Mouse (Mus musculus): ENCODE measurements around the gene Paqr8. TPM values are rescaled to one million over a fixed set of nuclear protein-coding genes. Genes with fewer than 3 reads are reported as not detected.

Paqr8 gene
- total and polyA plus RNA-seq, 3 experiments, result 0.38 to 1.3 (median 1.1) TPM

DNA sequence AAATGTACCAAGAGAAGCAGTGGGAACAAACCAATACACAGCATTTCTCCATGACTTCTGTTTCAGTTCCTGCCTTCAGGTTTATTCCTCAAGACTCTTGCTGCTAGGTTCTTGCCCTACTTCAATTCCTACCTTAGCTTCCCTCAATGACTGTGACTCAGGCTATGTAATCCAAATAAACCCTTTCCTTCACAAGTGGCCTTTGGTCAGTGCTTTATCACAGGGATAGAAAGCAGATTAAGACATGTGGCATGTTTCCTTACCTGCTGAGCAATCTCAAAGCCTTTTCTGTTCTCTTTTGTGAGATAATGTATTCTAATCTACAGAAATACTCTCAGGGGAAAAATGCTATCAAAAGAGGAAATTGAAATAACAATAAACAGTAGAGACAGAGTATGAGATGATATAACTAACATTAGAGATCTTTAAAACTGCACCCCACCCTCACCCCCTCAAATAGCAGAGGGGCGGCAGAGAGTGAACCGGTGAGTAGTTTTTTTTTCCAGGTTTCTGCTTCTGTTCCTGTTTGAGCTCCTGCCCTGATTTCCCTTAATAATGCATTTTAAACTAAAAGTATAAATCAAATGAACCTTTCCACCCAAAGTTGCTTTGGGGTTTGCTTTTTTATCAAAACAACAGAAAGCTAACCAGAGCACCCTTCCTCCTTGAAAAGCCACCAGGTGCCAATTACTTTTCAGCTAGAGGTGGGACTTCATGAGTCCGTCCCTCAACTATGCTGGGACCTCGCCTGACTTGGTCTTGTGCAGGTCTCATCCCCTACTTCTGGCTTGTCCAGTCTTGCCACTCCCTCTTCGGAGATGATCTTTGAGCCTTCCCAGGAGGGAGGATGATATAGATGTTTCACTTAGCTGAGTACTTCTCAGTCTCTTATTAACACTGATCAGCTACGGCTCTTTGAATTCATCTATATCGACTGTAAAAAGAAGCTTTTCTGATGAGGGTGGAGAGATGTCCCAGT is 33.2 kb upstream of the Paqr8 start:
- Histone ChIP-seq H3K4me1 (ENCODE audit: control insufficient read depth in 1 of 2, insufficient read depth in 2 of 2) (no peaks in the 10 kb centered on the region), H3K9me3 (replicated peaks; ENCODE audit: low read length) (peaks cover 4% of the 10 kb centered on the region), H3K36me3 (replicated peaks in 1 of 2; ENCODE audit: control insufficient read depth in 1 of 2, insufficient read depth in 1 of 2, low read length in 1 of 2) (no peaks in the 10 kb centered on the region), H3K4me3 (replicated peaks in 1 of 3; ENCODE audit: low read depth in 2 of 3, low read length in 2 of 3, poor library complexity in 1 of 3) (no peak overlapping the region), H3K27ac (ENCODE audit: insufficient read depth, low read depth) (no peak overlapping the region), H3K79me2 (replicated peaks; ENCODE audit: control insufficient read depth, extremely low read depth, insufficient read depth, poor library complexity, severe bottlenecking) (no peaks in the 10 kb centered on the region), H3K4me2 (ENCODE audit: insufficient read depth, low read depth, poor library complexity, severe bottlenecking) (no peak overlapping the region), H3K9ac (ENCODE audit: insufficient read depth, low read depth) (no peak overlapping the region), H3K27me3 (replicated peaks) (no peaks in the 10 kb centered on the region)
- dilution Hi-C loops (cut with MboI; ENCODE audit: extremely low pct_ligation_motif_present, extremely low pct_unique_long_range_greater_than_20kb, low sequenced_read_pairs) (no loop called here), in situ Hi-C loops (cut with MboI; ENCODE audit: low pct_ligation_motif_present, low pct_unique_long_range_greater_than_20kb, low sequenced_read_pairs) (no loop called here)
- TF ChIP-seq POLR2A (IDR thresholded peaks at IDR 0.05; ENCODE audit: low read depth, low read length) (no peak), KAT2A (IDR thresholded peaks at IDR 0.05; ENCODE audit: insufficient replicate concordance, low read length) (no peak), HCFC1 (IDR thresholded peaks at IDR 0.05; ENCODE audit: low read depth, low read length) (no peak), MAX (IDR thresholded peaks at IDR 0.05; ENCODE audit: low read length) (no peak), IRF4 (IDR thresholded peaks at IDR 0.05; ENCODE audit: low read depth, low read length) (no peak), GABPA (IDR thresholded peaks at IDR 0.05; ENCODE audit: insufficient replicate concordance, low read depth, low read length) (no peak), UBTF (IDR thresholded peaks at IDR 0.05; ENCODE audit: low read depth, low read length) (no peak), CHD1 (IDR thresholded peaks at IDR 0.05; ENCODE audit: low read depth, low read length) (no peak), RAD21 (IDR thresholded peaks at IDR 0.05; ENCODE audit: low read depth, low read length) (no peak), POLR2AphosphoS2 (IDR thresholded peaks at IDR 0.05; ENCODE audit: low read depth, low read length) (no peak), MYC (IDR thresholded peaks at IDR 0.05; ENCODE audit: low read depth, low read length) (no peak)
- no peak for DNase-seq (ENCODE audit: extremely low read depth)

DNA sequence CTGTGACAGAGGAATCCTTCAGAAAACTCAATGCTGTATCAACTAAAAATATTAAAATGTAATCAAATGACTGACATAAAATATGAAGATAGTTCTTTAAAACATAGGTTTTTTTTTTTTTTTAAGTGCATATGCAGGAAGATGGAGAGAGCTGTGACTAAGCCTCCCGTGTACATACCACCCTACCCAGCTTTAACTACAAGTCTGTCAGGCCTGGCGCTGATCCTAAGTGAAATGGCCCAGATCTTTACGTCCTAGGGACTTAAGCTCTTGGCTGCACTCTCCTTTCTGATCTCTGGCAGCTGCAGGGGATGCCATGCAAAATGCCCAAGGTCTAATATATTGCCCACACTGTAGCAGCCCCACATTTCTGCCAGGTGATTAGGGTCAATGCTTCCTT is 29.6 kb upstream of the Paqr8 start:
- TF ChIP-seq MAX (IDR thresholded peaks at IDR 0.05; ENCODE audit: low read length) (no peak), TBP (conservative IDR thresholded peaks at IDR 0.05; ENCODE audit: low read depth, low read length) (no peak), USF2 (conservative IDR thresholded peaks at IDR 0.05; ENCODE audit: low read depth, low read length) (no peak)
- Histone ChIP-seq H3K9ac (ENCODE audit: insufficient read depth, low read depth) (no peak overlapping the region), H3K9me3 (replicated peaks; ENCODE audit: low read length) (no peaks in the 10 kb centered on the region), H3K4me1 (ENCODE audit: control insufficient read depth in 1 of 2, insufficient read depth in 2 of 2) (no peaks in the 10 kb centered on the region), H3K36me3 (replicated peaks in 1 of 2; ENCODE audit: control insufficient read depth in 1 of 2, insufficient read depth in 1 of 2, low read length in 1 of 2) (no peaks in the 10 kb centered on the region), H3K4me3 (replicated peaks in 1 of 3; ENCODE audit: low read depth in 2 of 3, low read length in 2 of 3, poor library complexity in 1 of 3) (no peak overlapping the region), H3K27ac (ENCODE audit: insufficient read depth, low read depth) (no peak overlapping the region), H3K27me3 (replicated peaks) (no peaks in the 10 kb centered on the region), H3K79me2 (replicated peaks; ENCODE audit: control insufficient read depth, extremely low read depth, insufficient read depth, poor library complexity, severe bottlenecking) (no peaks in the 10 kb centered on the region), H3K4me2 (ENCODE audit: insufficient read depth, low read depth, poor library complexity, severe bottlenecking) (no peak overlapping the region)
- dilution Hi-C loops (cut with MboI; ENCODE audit: extremely low pct_ligation_motif_present, extremely low pct_unique_long_range_greater_than_20kb, low sequenced_read_pairs) (no loop called here), in situ Hi-C loops (cut with MboI; ENCODE audit: low pct_ligation_motif_present, low pct_unique_long_range_greater_than_20kb, low sequenced_read_pairs) (no loop called here)
- DNase-seq (ENCODE audit: extremely low read depth), result no peak

Data from CH12.LX (cell line).